Mouse (Mus musculus): ENCODE data around the gene Myo5c. TPM values are rescaled to one million over a fixed set of nuclear protein-coding genes. Genes with fewer than 3 reads are reported as not detected.
A peak's percentile ranks its signal among the peaks of the same experiment; 100 is the strongest.

The Myo5c gene
- total RNA-seq (2021) = under 1 TPM; 0.59 to 0.81 TPM
- long read RNA-seq, experiment 1 = 0 reads
- long read RNA-seq, experiment 2 = 0 reads

DNA sequence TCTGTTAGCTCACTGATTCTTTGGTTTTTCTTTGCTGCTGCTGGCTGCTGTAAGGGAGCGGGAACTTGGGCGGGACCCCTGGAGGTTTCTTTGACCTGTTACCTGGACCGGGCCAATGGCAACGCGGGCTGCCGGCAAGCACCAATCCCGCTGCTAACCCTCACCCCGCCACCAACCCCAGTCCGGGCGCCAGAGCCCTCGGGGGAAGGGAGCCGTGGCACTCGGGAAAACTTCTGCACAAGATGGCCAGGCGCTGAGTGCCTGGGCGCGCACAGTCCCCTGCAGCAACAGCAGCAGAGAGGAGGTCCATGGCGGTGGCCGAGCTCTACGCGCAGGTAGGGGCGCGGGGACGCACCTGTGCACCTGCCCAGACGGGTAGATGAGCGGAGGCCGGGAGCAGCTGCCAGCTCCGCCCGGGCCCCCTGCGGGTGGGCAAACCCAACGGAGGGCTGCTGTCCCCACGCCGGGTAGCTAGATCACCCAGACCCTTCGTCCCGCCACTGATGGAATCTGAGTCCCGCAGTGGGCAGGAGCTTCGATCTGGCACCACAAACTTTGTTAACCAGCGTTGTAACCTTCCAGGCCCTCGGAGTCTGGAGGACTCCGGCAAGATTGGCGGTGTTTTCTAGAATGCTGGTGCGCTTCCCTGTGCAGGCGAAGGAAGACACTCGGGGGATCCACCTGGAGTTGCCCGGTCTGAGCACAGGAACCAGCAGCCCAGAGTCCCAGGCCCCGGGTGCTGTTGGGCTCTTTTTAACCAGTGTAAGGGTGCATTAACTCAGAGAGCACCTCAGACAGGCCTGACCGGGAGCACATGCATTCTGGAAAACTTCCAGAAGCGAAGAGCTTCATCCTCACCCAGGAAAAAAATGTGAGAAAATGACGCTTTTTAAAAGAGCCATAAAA lies at the start of gene Myo5c:
TSS of gene Myo5c (plus strand) at position 180 of the 906 bp plus-strand sequence.
- no peak for TF ChIP-seq CTCF (conservative IDR thresholded peaks at IDR 0.05)
- Histone ChIP-seq H3K4me3 (peak within 1 kb of the TSS; percentile 31), H3K27ac (no peak within 1 kb of the TSS)

GRCm38 (mm10) chr9:75187646-75188260 lies 44.1 kb upstream of the Myo5c start:
- TF ChIP-seq CTCF (conservative IDR thresholded peaks at IDR 0.05) = no peak
- Histone ChIP-seq H3K27ac (peak overlapping the region; percentile 53; the same call in 1 of the 2 replicates), H3K4me3 (no peak overlapping the region)
- no peak for DNase-seq (ENCODE audit: low spot score in 2 of 2)

More for the DNA sequence above, at the start of gene Myo5c:
- DNase-seq (ENCODE audit: low spot score in 2 of 2) = no peak

DNA sequence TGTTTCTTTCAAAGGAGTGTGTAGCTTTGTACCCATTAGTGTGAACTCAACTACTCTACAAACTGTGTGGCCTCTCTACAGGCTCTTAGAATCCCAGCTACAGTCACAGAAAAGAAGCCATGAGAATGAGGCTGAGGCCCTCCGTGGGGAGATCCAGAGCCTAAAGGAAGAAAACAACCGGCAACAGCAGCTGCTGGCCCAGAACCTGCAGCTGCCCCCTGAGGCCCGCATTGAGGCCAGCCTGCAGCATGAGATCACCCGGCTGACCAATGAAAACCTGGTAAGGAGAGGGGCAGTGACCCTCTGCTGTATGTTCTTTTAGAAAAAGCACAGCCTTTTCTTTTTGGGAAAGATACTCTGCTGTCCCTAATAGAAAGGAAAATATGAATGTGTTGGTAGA lies 38.0 kb upstream of the Myo5c start:
- Histone ChIP-seq H3K4me3 (no peak overlapping the region), H3K27ac (peak overlapping the region; percentile 86)
- no peak for TF ChIP-seq CTCF (conservative IDR thresholded peaks at IDR 0.05)
- no peak for DNase-seq (ENCODE audit: low spot score in 2 of 2)

- peak in 1 of 2 experiments; percentile 58 for DNase-seq (ENCODE audit: low spot score in 2 of 2)
- Histone ChIP-seq H3K4me3 (no peak overlapping the region), H3K27ac (peak overlapping the region; percentile 86)
- TF ChIP-seq CTCF (conservative IDR thresholded peaks at IDR 0.05) = no peak
Observed at GRCm38 (mm10) chr9:75196335-75196734, 35.5 kb upstream of the Myo5c start.

- DNase-seq (ENCODE audit: low spot score in 2 of 2) = peak in 1 of 2 experiments; percentile 35
- TF ChIP-seq CTCF (conservative IDR thresholded peaks at IDR 0.05) = peak; percentile 69
- Histone ChIP-seq H3K4me3 (no peak overlapping the region), H3K27ac (peak overlapping the region; percentile 86)
Observed at GRCm38 (mm10) chr9:75197297-75197696, 34.5 kb upstream of the Myo5c start.

- no peak for TF ChIP-seq CTCF (conservative IDR thresholded peaks at IDR 0.05)
- no peak for DNase-seq (ENCODE audit: low spot score in 2 of 2)
- Histone ChIP-seq H3K27ac (peak overlapping the region; percentile 29; the same call in 1 of the 2 replicates), H3K4me3 (no peak overlapping the region)
Observed at GRCm38 (mm10) chr9:75201506-75201905, 30.3 kb upstream of the Myo5c start.

GRCm38 (mm10) chr9:75202036-75202435 lies 29.8 kb upstream of the Myo5c start:
- no peak for TF ChIP-seq CTCF (conservative IDR thresholded peaks at IDR 0.05)
- DNase-seq (ENCODE audit: low spot score in 2 of 2) = no peak
- Histone ChIP-seq H3K4me3 (no peak overlapping the region), H3K27ac (peak overlapping the region; percentile 51; the same call in 1 of the 2 replicates)

DNA sequence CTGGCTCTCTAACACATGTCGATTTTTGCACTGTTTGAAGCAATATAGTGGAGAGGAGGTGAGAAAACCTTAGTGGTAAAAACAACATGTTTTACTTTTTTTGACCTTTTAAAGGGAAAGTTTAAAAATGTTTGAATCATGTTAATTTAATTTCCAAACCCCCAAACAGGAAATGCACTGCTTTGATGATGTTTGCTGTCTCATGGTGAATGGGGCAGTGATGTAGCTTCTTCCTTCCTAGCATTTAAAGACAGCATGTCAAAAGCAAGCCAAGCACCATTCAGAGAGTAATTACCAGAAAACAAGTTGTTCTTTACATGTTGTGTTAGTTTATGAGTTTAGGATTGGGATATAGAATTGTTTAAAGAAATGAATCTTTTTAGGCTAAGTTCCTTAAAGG lies 22.6 kb upstream of the Myo5c start:
- Histone ChIP-seq H3K4me3 (no peak overlapping the region), H3K27ac (peak overlapping the region; percentile 14; the same call in 1 of the 2 replicates)
- TF ChIP-seq CTCF (conservative IDR thresholded peaks at IDR 0.05) = no peak
- DNase-seq (ENCODE audit: low spot score in 2 of 2) = no peak

DNA sequence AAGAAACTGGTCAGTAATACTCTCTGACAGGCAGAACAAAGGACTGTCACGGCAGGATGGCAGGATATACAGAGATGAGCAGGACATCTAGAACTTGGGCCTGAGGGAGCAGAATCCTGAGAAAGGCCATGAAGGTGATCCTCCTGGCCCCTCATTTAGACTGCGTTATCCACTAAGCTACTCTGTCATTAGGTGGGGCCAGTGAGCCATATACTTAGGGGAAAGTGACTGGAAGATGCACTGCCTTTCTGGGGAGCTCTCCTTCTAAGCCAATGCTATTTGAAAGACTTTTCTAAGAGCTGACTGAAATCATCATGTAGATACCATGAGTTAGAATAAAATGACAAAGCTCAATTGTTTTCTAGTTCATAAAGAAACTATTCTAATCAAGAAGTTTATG lies 21.6 kb upstream of the Myo5c start:
- Histone ChIP-seq H3K27ac (peak overlapping the region; percentile 36; the same call in 1 of the 2 replicates), H3K4me3 (no peak overlapping the region)
- no peak for DNase-seq (ENCODE audit: low spot score in 2 of 2)
- peak; percentile 42 for TF ChIP-seq CTCF (conservative IDR thresholded peaks at IDR 0.05)

DNA sequence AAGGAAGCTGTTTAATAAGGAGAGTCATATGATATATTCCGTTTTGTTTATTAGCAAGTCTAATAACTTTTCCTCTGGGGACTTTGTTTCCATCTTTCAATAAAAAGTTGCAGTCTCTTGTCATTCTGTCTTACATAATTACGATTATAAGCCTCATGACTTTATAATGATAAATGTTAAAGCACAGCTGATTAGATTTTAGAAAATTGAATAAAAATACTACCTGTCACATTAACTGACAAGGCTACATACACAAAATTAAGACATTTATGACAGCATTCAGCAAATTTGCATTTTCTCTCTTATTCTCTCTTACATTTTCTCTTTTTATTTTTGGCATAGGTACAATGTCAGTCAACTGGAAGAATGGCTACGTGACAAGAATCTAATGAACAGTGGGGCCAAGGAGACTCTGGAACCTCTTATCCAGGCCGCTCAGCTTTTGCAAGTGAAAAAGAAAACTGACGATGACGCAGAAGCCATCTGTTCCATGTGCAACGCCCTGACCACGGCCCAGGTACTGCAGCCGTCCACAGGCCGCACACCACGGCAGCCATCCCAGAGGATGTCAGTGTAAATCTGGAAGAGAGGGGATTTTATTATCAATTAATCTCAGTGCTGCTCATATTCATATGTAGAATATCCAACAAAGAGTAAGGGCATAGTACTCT lies 16.9 kb upstream of the Myo5c start:
- Histone ChIP-seq H3K27ac (peak overlapping the region; percentile 59), H3K4me3 (no peak overlapping the region)
- no peak for DNase-seq (ENCODE audit: low spot score in 2 of 2)
- no peak for TF ChIP-seq CTCF (conservative IDR thresholded peaks at IDR 0.05)

- H3K4me3 ChIP-seq = no peak overlapping the region
- H3K27ac ChIP-seq = peak overlapping the region; percentile 28; the same call in 1 of the 2 replicates
- no peak for TF ChIP-seq CTCF (conservative IDR thresholded peaks at IDR 0.05)
- no peak for DNase-seq (ENCODE audit: low spot score in 2 of 2)
Observed at GRCm38 (mm10) chr9:75219942-75220341, 11.9 kb upstream of the Myo5c start.

- TF ChIP-seq CTCF (conservative IDR thresholded peaks at IDR 0.05) = no peak
- Histone ChIP-seq H3K27ac (peak overlapping the region; percentile 32; the same call in 1 of the 2 replicates), H3K4me3 (no peak overlapping the region)
- no peak for DNase-seq (ENCODE audit: low spot score in 2 of 2)
Observed at GRCm38 (mm10) chr9:75221420-75222287, 10.2 kb upstream of the Myo5c start.

Data from layer of hippocampus, adult 2 months (tissue).